Mouse (Mus musculus) neural tube, embryonic 14.5 days (tissue): ENCODE measurements around the gene Tardbp. TPM values are rescaled to one million over a fixed set of nuclear protein-coding genes. Genes with fewer than 3 reads are reported as not detected.

ENCODE experiments used
- ATAC-seq: fragments of 200-750 bp; cut with Nextera tagmentation; 2 replicates; pipeline ENCODE4 v1.8.0; 2017; ENCODE audit warnings: low read depth, mild to moderate bottlenecking, moderate TSS enrichment, moderate library complexity
- H3K27ac ChIP-seq: fragments of 300-500 bp; sonication (generic); 2 replicates; pipeline ENCODE4 v1.5.1; 2014; ENCODE audit warnings: low read depth, mild to moderate bottlenecking, control low read depth, low read length, moderate library complexity, mixed read lengths
- H3K27me3 ChIP-seq: fragments of 300-500 bp; sonication (generic); 2 replicates; pipeline ENCODE4 v1.6.1; 2014; ENCODE audit warnings: low read length; ENCODE audit not compliant: control insufficient read depth, insufficient read depth
- H3K36me3 ChIP-seq: fragments of 300-500 bp; sonication (generic); 2 replicates; pipeline ENCODE4 v1.6.1; 2014; ENCODE audit warnings: low read length, mixed read lengths; ENCODE audit not compliant: control insufficient read depth, insufficient read depth
- H3K4me1 ChIP-seq: fragments of 300-500 bp; sonication (generic); 2 replicates; pipeline ENCODE4 v1.6.1; 2014; ENCODE audit warnings: low read length; ENCODE audit not compliant: control insufficient read depth, insufficient read depth
- H3K4me2 ChIP-seq: fragments of 300-500 bp; sonication (generic); 2 replicates; pipeline ENCODE4 v1.6.1; 2014; ENCODE audit warnings: mild to moderate bottlenecking, low read depth, low read length, control low read depth
- H3K4me3 ChIP-seq: fragments of 300-500 bp; sonication (generic); 2 replicates; pipeline ENCODE4 v1.5.1; 2014; ENCODE audit warnings: low read depth, low read length, control low read depth, mixed read lengths
- H3K9ac ChIP-seq: fragments of 300-500 bp; sonication (generic); replicated peaks from 2 replicates; pipeline ENCODE4 v1.6.1; 2014; ENCODE audit warnings: low read depth, mild to moderate bottlenecking, control low read depth, low read length, mixed read lengths
- H3K9me3 ChIP-seq: fragments of 300-500 bp; sonication (generic); 2 replicates; pipeline ENCODE4 v1.6.1; 2016; ENCODE audit warnings: low read length; ENCODE audit not compliant: control insufficient read depth
- WGBS: fragments of 180-500 bp; shearing (Covaris S2); extraction: QIAGEN DNeasy Blood & Tissue Kit; methylation state at CpG from one replicate; pipeline ENCODE4 v1.1.7; 2014; 5-methylcytosine and 5-hydroxymethylcytosine counted together
- polyA plus RNA-seq: library from polyadenylated mRNA; unstranded; fragments of >200 nt; fragmentation: Nextera tagmentation; extraction: Ambion mirVana; gene quantifications from 2 replicates; pipeline ENCODE4 v1.2.1, GENCODE M21; 2014

Tardbp gene
- polyA plus RNA-seq, 1 experiment from 2014 or later = 78.3 TPM

GRCm38 (mm10) chr4:148625756-148626622, 830 bp downstream of the Tardbp start:
- no peaks in the 10 kb centered on the region for H3K9me3 ChIP-seq
- peaks cover 30% of the 10 kb centered on the region for H3K36me3 ChIP-seq
- ATAC-seq = peak; percentile 72
- peak overlapping the region; percentile 97 for H3K4me3 ChIP-seq
- H3K4me1 ChIP-seq = peaks cover 7% of the 10 kb centered on the region; the same call in 1 of the 2 replicates
- WGBS = under 1% methylated on average over 57 of the region's 57 CpGs
- peak overlapping the region; percentile 97 for H3K27ac ChIP-seq
- no peaks in the 10 kb centered on the region for H3K27me3 ChIP-seq
- H3K9ac ChIP-seq = peak overlapping the region; percentile 99
- peak overlapping the region; percentile 97 for H3K4me2 ChIP-seq

GRCm38 (mm10) chr4:148625010-148625409, 1.8 kb downstream of the Tardbp start:
- H3K36me3 ChIP-seq = peaks cover 34% of the 10 kb centered on the region
- no peak overlapping the region; the same call in 1 of the 2 replicates for H3K9ac ChIP-seq
- 90% methylated on average over 10 of the region's 10 CpGs for WGBS
- H3K4me2 ChIP-seq = peak overlapping the region; percentile 97; the same call in 1 of the 2 replicates
- H3K27ac ChIP-seq = no peak overlapping the region
- no peak for ATAC-seq
- H3K4me3 ChIP-seq = no peak overlapping the region
- H3K9me3 ChIP-seq = no peaks in the 10 kb centered on the region
- H3K27me3 ChIP-seq = no peaks in the 10 kb centered on the region
- H3K4me1 ChIP-seq = peaks cover 7% of the 10 kb centered on the region; the same call in 1 of the 2 replicates

- H3K27me3 ChIP-seq = no peaks in the 10 kb centered on the region
- 90% methylated on average over 4 of the region's 4 CpGs for WGBS
Measured at GRCm38 (mm10) chr4:148623609-148624008, 3.2 kb downstream of the Tardbp start.

GRCm38 (mm10) chr4:148622485-148622884, 4.3 kb downstream of the Tardbp start:
- H3K4me2 ChIP-seq = no peak overlapping the region
- no peak overlapping the region for H3K4me3 ChIP-seq
- no peaks in the 10 kb centered on the region for H3K9me3 ChIP-seq
- ATAC-seq = no peak
- H3K27ac ChIP-seq = no peak overlapping the region
- 94% methylated on average over 4 of the region's 4 CpGs for WGBS
- no peaks in the 10 kb centered on the region for H3K27me3 ChIP-seq
- peaks cover 54% of the 10 kb centered on the region for H3K36me3 ChIP-seq
- no peak overlapping the region for H3K9ac ChIP-seq
- peaks cover 7% of the 10 kb centered on the region; the same call in 1 of the 2 replicates for H3K4me1 ChIP-seq

More at GRCm38 (mm10) chr4:148623609-148624008, 3.2 kb downstream of the Tardbp start:
- H3K27ac ChIP-seq = no peak overlapping the region
- H3K4me3 ChIP-seq = no peak overlapping the region
- ATAC-seq = no peak
- peaks cover 48% of the 10 kb centered on the region for H3K36me3 ChIP-seq
- H3K9ac ChIP-seq = no peak overlapping the region
- H3K4me1 ChIP-seq = peaks cover 7% of the 10 kb centered on the region; the same call in 1 of the 2 replicates
- H3K9me3 ChIP-seq = no peaks in the 10 kb centered on the region
- H3K4me2 ChIP-seq = no peak overlapping the region

- Histone ChIP-seq H3K4me3 (no peak overlapping the region), H3K9me3 (no peaks in the 10 kb centered on the region), H3K27me3 (no peaks in the 10 kb centered on the region), H3K4me2 (no peak overlapping the region), H3K36me3 (peaks cover 55% of the 10 kb centered on the region), H3K4me1 (peaks cover 4% of the 10 kb centered on the region; the same call in 1 of the 2 replicates), H3K9ac (no peak overlapping the region), H3K27ac (no peak overlapping the region)
- WGBS = 98% methylated on average over 1 of the region's 1 CpGs
- ATAC-seq = no peak
Measured at GRCm38 (mm10) chr4:148620718-148621117, 6.1 kb downstream of the Tardbp start.

GRCm38 (mm10) chr4:148619805-148620204, 7.0 kb downstream of the Tardbp start:
- ATAC-seq = no peak
- 86% methylated on average over 1 of the region's 1 CpGs for WGBS
- Histone ChIP-seq H3K4me2 (no peak overlapping the region), H3K27ac (no peak overlapping the region), H3K27me3 (no peaks in the 10 kb centered on the region), H3K9me3 (no peaks in the 10 kb centered on the region), H3K4me3 (no peak overlapping the region), H3K36me3 (peaks cover 56% of the 10 kb centered on the region), H3K4me1 (no peaks in the 10 kb centered on the region; the same call in 1 of the 2 replicates), H3K9ac (no peak overlapping the region)

- WGBS = 39% methylated on average over 9 of the region's 9 CpGs
- Histone ChIP-seq H3K9ac (no peak overlapping the region), H3K27me3 (no peaks in the 10 kb centered on the region), H3K36me3 (peaks cover 24% of the 10 kb centered on the region), H3K4me1 (peaks cover 7% of the 10 kb centered on the region; the same call in 1 of the 2 replicates), H3K4me2 (no peak overlapping the region), H3K9me3 (no peaks in the 10 kb centered on the region), H3K4me3 (no peak overlapping the region), H3K27ac (no peak overlapping the region)
- ATAC-seq = 0 out of 2 replicates have a peak, but pooled peaks have one; percentile 21
Measured at GRCm38 (mm10) chr4:148613738-148614137, 13.1 kb downstream of the Tardbp start.

GRCm38 (mm10) chr4:148612557-148612956, 14.3 kb downstream of the Tardbp start:
- H3K4me3 ChIP-seq = no peak overlapping the region
- WGBS = 23% methylated on average over 4 of the region's 4 CpGs
- H3K36me3 ChIP-seq = peaks cover 16% of the 10 kb centered on the region
- H3K4me2 ChIP-seq = no peak overlapping the region
- H3K27ac ChIP-seq = peak overlapping the region; percentile 22; the same call in 1 of the 2 replicates
- H3K27me3 ChIP-seq = no peaks in the 10 kb centered on the region
- ATAC-seq = no peak
- no peaks in the 10 kb centered on the region for H3K9me3 ChIP-seq
- H3K4me1 ChIP-seq = peaks cover 7% of the 10 kb centered on the region; the same call in 1 of the 2 replicates
- no peak overlapping the region for H3K9ac ChIP-seq
